Mouse (Mus musculus) midbrain, embryonic 16.5 days (tissue): ENCODE data around the gene Gm13691. TPM values are rescaled to one million over a fixed set of nuclear protein-coding genes. Genes with fewer than 3 reads are reported as not detected.

ENCODE experiments used
- polyA plus RNA-seq: library from polyadenylated mRNA; unstranded; fragments of >200 nt; fragmentation: Nextera tagmentation; extraction: Ambion mirVana; gene quantifications from 2 replicates; pipeline ENCODE4 v1.2.1, GENCODE M21; 2015

Gene Gm13691
- polyA plus RNA-seq, 1 experiment from 2014 or later: not detected

Other genes with a start within 250 kb of the Gm13691 start
- gene Fam171b, start 177.9 kb upstream of the Gm13691 start, polyA plus RNA-seq: 87.2 and 94.6 TPM in 2 replicates
- gene Zswim2, start 49.3 kb upstream of the Gm13691 start, polyA plus RNA-seq: not detected in 2 replicates
- not detected in 2 replicates for gene Gm13698, start 34.9 kb upstream of the Gm13691 start, polyA plus RNA-seq
- gene Gm13693, start 29.1 kb upstream of the Gm13691 start, polyA plus RNA-seq: not detected in 2 replicates
- gene Gm13695, start 23.2 kb upstream of the Gm13691 start, polyA plus RNA-seq: not detected in 2 replicates
- not detected in 2 replicates for gene Gm13696, start 17.4 kb upstream of the Gm13691 start, polyA plus RNA-seq
- gene Gm13694, start 11.6 kb upstream of the Gm13691 start, polyA plus RNA-seq: not detected in 2 replicates
- gene Gm13697, start 5.8 kb upstream of the Gm13691 start, polyA plus RNA-seq: not detected in 2 replicates